Mouse (Mus musculus) forebrain, embryonic 10.5 days (tissue): ENCODE data around the gene Abcc1. TPM values are rescaled to one million over a fixed set of nuclear protein-coding genes. Genes with fewer than 3 reads are reported as not detected.

Experiments used
- DNase-seq: peaks from one replicate; pipeline ENCODE4 v3.0.0-alpha.2; 2017; ENCODE audit warnings: low spot score; ENCODE audit errors: extremely low spot score
- H3K27ac ChIP-seq: fragments of 300-500 bp; sonication (generic); 2 replicates; pipeline ENCODE4 v1.5.1; 2016; ENCODE audit warnings: mild to moderate bottlenecking
- H3K27me3 ChIP-seq: fragments of 300-500 bp; sonication (generic); 2 replicates; pipeline ENCODE4 v1.6.1; 2016; ENCODE audit warnings: mild to moderate bottlenecking; ENCODE audit not compliant: poor library complexity, severe bottlenecking
- H3K36me3 ChIP-seq: fragments of 300-500 bp; sonication (generic); replicated peaks from 2 replicates; pipeline ENCODE4 v1.6.1; 2016; ENCODE audit warnings: mild to moderate bottlenecking, moderate library complexity
- H3K4me1 ChIP-seq: fragments of 300-500 bp; sonication (generic); 2 replicates; pipeline ENCODE4 v1.6.1; 2016
- H3K4me3 ChIP-seq: fragments of 300-500 bp; sonication (generic); 2 replicates; pipeline ENCODE4 v1.5.1; 2016; ENCODE audit warnings: mild to moderate bottlenecking, moderate library complexity
- H3K9me3 ChIP-seq: fragments of 300-500 bp; sonication (generic); 2 replicates; pipeline ENCODE4 v1.6.1; 2016; ENCODE audit warnings: mild to moderate bottlenecking, moderate library complexity
- WGBS: fragments of 180-500 bp; shearing (Covaris S2); methylation state at CpG from one replicate; pipeline ENCODE4 v1.1.7; 2016; 5-methylcytosine and 5-hydroxymethylcytosine counted together
- polyA plus RNA-seq: library from polyadenylated mRNA; unstranded; fragments of >200 nt; fragmentation: Nextera tagmentation; extraction: Ambion mirVana; gene quantifications from 2 replicates; pipeline ENCODE4 v1.2.1, GENCODE M21; 2016

Abcc1 gene
- polyA plus RNA-seq, 1 experiment from 2014 or later = 9.8 TPM

- peak overlapping the region; percentile 91 for H3K27ac ChIP-seq
- no peaks in the 10 kb centered on the region for H3K36me3 ChIP-seq
- no peak for DNase-seq
- H3K27me3 ChIP-seq = no peaks in the 10 kb centered on the region
- peaks cover 19% of the 10 kb centered on the region for H3K4me1 ChIP-seq
- WGBS = 31% methylated on average over 7 of the region's 7 CpGs
- no peaks in the 10 kb centered on the region for H3K9me3 ChIP-seq
- peak overlapping the region; percentile 87 for H3K4me3 ChIP-seq
These were observed 902 bp downstream of the Abcc1 start for GRCm38 (mm10) chr16:14362099-14362820.

GRCm38 (mm10) chr16:14363496-14363895, 2.1 kb downstream of the Abcc1 start:
- H3K4me3 ChIP-seq = no peak overlapping the region
- H3K4me1 ChIP-seq = peaks cover 19% of the 10 kb centered on the region
- H3K27me3 ChIP-seq = no peaks in the 10 kb centered on the region
- 92% methylated on average over 3 of the region's 3 CpGs for WGBS
- no peaks in the 10 kb centered on the region for H3K9me3 ChIP-seq
- no peak overlapping the region for H3K27ac ChIP-seq
- DNase-seq = no peak
- H3K36me3 ChIP-seq = no peaks in the 10 kb centered on the region

- WGBS = 89% methylated on average over 6 of the region's 6 CpGs
- Histone ChIP-seq H3K27me3 (no peaks in the 10 kb centered on the region), H3K4me1 (peaks cover 19% of the 10 kb centered on the region), H3K4me3 (no peak overlapping the region), H3K36me3 (no peaks in the 10 kb centered on the region), H3K9me3 (no peaks in the 10 kb centered on the region), H3K27ac (no peak overlapping the region)
- no peak for DNase-seq
These were observed 2.7 kb downstream of the Abcc1 start for GRCm38 (mm10) chr16:14364066-14364465.

- Histone ChIP-seq H3K9me3 (no peaks in the 10 kb centered on the region), H3K4me1 (peaks cover 24% of the 10 kb centered on the region), H3K4me3 (no peak overlapping the region), H3K27ac (no peak overlapping the region), H3K36me3 (no peaks in the 10 kb centered on the region), H3K27me3 (no peaks in the 10 kb centered on the region)
- WGBS = 86% methylated on average over 4 of the region's 4 CpGs
- DNase-seq = no peak
These were observed 4.1 kb downstream of the Abcc1 start for GRCm38 (mm10) chr16:14365457-14365856.

GRCm38 (mm10) chr16:14366017-14366416, 4.7 kb downstream of the Abcc1 start:
- DNase-seq = no peak
- no peaks in the 10 kb centered on the region for H3K27me3 ChIP-seq
- H3K4me3 ChIP-seq = no peak overlapping the region
- H3K27ac ChIP-seq = no peak overlapping the region
- H3K9me3 ChIP-seq = no peaks in the 10 kb centered on the region
- H3K4me1 ChIP-seq = peaks cover 21% of the 10 kb centered on the region
- WGBS = 95% methylated on average over 1 of the region's 1 CpGs
- no peaks in the 10 kb centered on the region for H3K36me3 ChIP-seq

- Histone ChIP-seq H3K27me3 (no peaks in the 10 kb centered on the region), H3K36me3 (no peaks in the 10 kb centered on the region), H3K4me3 (no peak overlapping the region), H3K4me1 (peaks cover 22% of the 10 kb centered on the region; the same call in 1 of the 2 replicates), H3K27ac (no peak overlapping the region), H3K9me3 (no peaks in the 10 kb centered on the region)
- DNase-seq = no peak
- 95% methylated on average over 1 of the region's 1 CpGs for WGBS
These were observed 10.0 kb downstream of the Abcc1 start for GRCm38 (mm10) chr16:14371367-14371766.

- 93% methylated on average over 1 of the region's 1 CpGs for WGBS
- H3K36me3 ChIP-seq = no peaks in the 10 kb centered on the region
- H3K27ac ChIP-seq = no peak overlapping the region
- H3K27me3 ChIP-seq = no peaks in the 10 kb centered on the region
- no peak for DNase-seq
- H3K4me1 ChIP-seq = peaks cover 19% of the 10 kb centered on the region; the same call in 1 of the 2 replicates
- no peaks in the 10 kb centered on the region for H3K9me3 ChIP-seq
- H3K4me3 ChIP-seq = no peak overlapping the region
These were observed 11.0 kb downstream of the Abcc1 start for GRCm38 (mm10) chr16:14372382-14372781.

- Histone ChIP-seq H3K27ac (no peak overlapping the region), H3K36me3 (no peaks in the 10 kb centered on the region), H3K9me3 (no peaks in the 10 kb centered on the region), H3K4me3 (no peak overlapping the region), H3K27me3 (no peaks in the 10 kb centered on the region), H3K4me1 (peaks cover 19% of the 10 kb centered on the region; the same call in 1 of the 2 replicates)
- DNase-seq = no peak
- WGBS = 81% methylated on average over 4 of the region's 4 CpGs
These were observed 11.5 kb downstream of the Abcc1 start for GRCm38 (mm10) chr16:14372817-14373301.

GRCm38 (mm10) chr16:14375942-14376341, 14.6 kb downstream of the Abcc1 start:
- peaks cover 15% of the 10 kb centered on the region; the same call in 1 of the 2 replicates for H3K4me1 ChIP-seq
- H3K36me3 ChIP-seq = no peaks in the 10 kb centered on the region
- no peak for DNase-seq
- H3K27ac ChIP-seq = no peak overlapping the region
- no peaks in the 10 kb centered on the region for H3K27me3 ChIP-seq
- WGBS = 92% methylated on average over 1 of the region's 1 CpGs
- no peaks in the 10 kb centered on the region for H3K9me3 ChIP-seq
- H3K4me3 ChIP-seq = no peak overlapping the region

GRCm38 (mm10) chr16:14376352-14376751, 15.0 kb downstream of the Abcc1 start:
- no peak for DNase-seq
- no peak overlapping the region for H3K4me3 ChIP-seq
- H3K27me3 ChIP-seq = no peaks in the 10 kb centered on the region
- peaks cover 15% of the 10 kb centered on the region; the same call in 1 of the 2 replicates for H3K4me1 ChIP-seq
- no peaks in the 10 kb centered on the region for H3K9me3 ChIP-seq
- no peak overlapping the region for H3K27ac ChIP-seq
- H3K36me3 ChIP-seq = no peaks in the 10 kb centered on the region
- WGBS = 83% methylated on average over 2 of the region's 2 CpGs

GRCm38 (mm10) chr16:14377321-14377720, 16.0 kb downstream of the Abcc1 start:
- H3K9me3 ChIP-seq = no peaks in the 10 kb centered on the region
- 90% methylated on average over 2 of the region's 2 CpGs for WGBS

GRCm38 (mm10) chr16:14378654-14379053, 17.3 kb downstream of the Abcc1 start:
- WGBS = 80% methylated on average over 5 of the region's 5 CpGs
- no peak overlapping the region for H3K27ac ChIP-seq
- H3K27me3 ChIP-seq = no peaks in the 10 kb centered on the region
- no peak for DNase-seq
- no peaks in the 10 kb centered on the region for H3K36me3 ChIP-seq
- H3K4me3 ChIP-seq = no peak overlapping the region
- H3K4me1 ChIP-seq = no peaks in the 10 kb centered on the region
- H3K9me3 ChIP-seq = no peaks in the 10 kb centered on the region

More at GRCm38 (mm10) chr16:14377321-14377720, 16.0 kb downstream of the Abcc1 start:
- no peaks in the 10 kb centered on the region for H3K27me3 ChIP-seq
- no peaks in the 10 kb centered on the region for H3K36me3 ChIP-seq
- H3K4me3 ChIP-seq = no peak overlapping the region
- DNase-seq = no peak
- no peak overlapping the region for H3K27ac ChIP-seq
- H3K4me1 ChIP-seq = peaks cover 7% of the 10 kb centered on the region; the same call in 1 of the 2 replicates

GRCm38 (mm10) chr16:14379888-14380287, 18.5 kb downstream of the Abcc1 start:
- Histone ChIP-seq H3K4me3 (no peak overlapping the region), H3K27ac (no peak overlapping the region), H3K27me3 (no peaks in the 10 kb centered on the region), H3K9me3 (no peaks in the 10 kb centered on the region), H3K4me1 (no peaks in the 10 kb centered on the region), H3K36me3 (no peaks in the 10 kb centered on the region)
- no peak for DNase-seq
- 89% methylated on average over 7 of the region's 7 CpGs for WGBS
